Mouse (Mus musculus): ENCODE results near the gene Iqch. TPM values are rescaled to one million over a fixed set of nuclear protein-coding genes. Genes with fewer than 3 reads are reported as not detected.

Iqch gene
- polyA plus RNA-seq (2012; rRNA removed), result 0.04 and 0.06 TPM in 2 replicates

- Histone ChIP-seq H3K4me1 (ENCODE audit: control insufficient read depth, insufficient read depth, low read length) (peaks cover 8% of the 10 kb centered on the region), H3K36me3 (ENCODE audit: control insufficient read depth, insufficient read depth, low read length) (no peaks in the 10 kb centered on the region), H3K4me3 (ENCODE audit: insufficient read depth, low read depth, low read length) (peak within 1 kb of the TSS; percentile 89), H3K27me3 (replicated peaks; ENCODE audit: control insufficient read depth, insufficient read depth, low read length) (no peaks in the 10 kb centered on the region), H3K27ac (ENCODE audit: insufficient read depth, low read depth, low read length) (no peak within 1 kb of the TSS)
- TF ChIP-seq CTCF (conservative IDR thresholded peaks at IDR 0.05; ENCODE audit: insufficient read depth, insufficient read length, low read depth, low read length), result no peak
- TF ChIP-seq POLR2A (IDR thresholded peaks at IDR 0.05; ENCODE audit: low read depth, low read length), result peak; percentile 59
- DNase-seq, result peak; percentile 98
- WGBS, result 2% methylated on average over 66 of the region's 70 CpGs
Observed at GRCm38 (mm10) chr9:63602043-63602939, at the start of gene Iqch, which contains the start of gene Aagab. Iqch (minus strand) TSS chr9:63602493. Aagab (plus strand) TSS chr9:63602660.

GRCm38 (mm10) chr9:63651594-63651993 is 49.3 kb upstream of the Iqch start:
- Histone ChIP-seq H3K36me3 (ENCODE audit: control insufficient read depth, insufficient read depth, low read length) (no peaks in the 10 kb centered on the region; the same call in 1 of the 2 replicates), H3K27ac (ENCODE audit: insufficient read depth, low read depth, low read length) (no peak overlapping the region), H3K27me3 (replicated peaks; ENCODE audit: control insufficient read depth, insufficient read depth, low read length) (no peaks in the 10 kb centered on the region), H3K4me3 (ENCODE audit: insufficient read depth, low read depth, low read length) (no peak overlapping the region), H3K4me1 (ENCODE audit: control insufficient read depth, insufficient read depth, low read length) (peaks cover 4% of the 10 kb centered on the region; the same call in 1 of the 2 replicates)
- TF ChIP-seq CTCF (conservative IDR thresholded peaks at IDR 0.05; ENCODE audit: insufficient read depth, insufficient read length, low read depth, low read length) (no peak), POLR2A (IDR thresholded peaks at IDR 0.05; ENCODE audit: low read depth, low read length) (no peak)
- peak; percentile 56 for DNase-seq
- WGBS, result 68% methylated on average over 11 of the region's 11 CpGs

DNA sequence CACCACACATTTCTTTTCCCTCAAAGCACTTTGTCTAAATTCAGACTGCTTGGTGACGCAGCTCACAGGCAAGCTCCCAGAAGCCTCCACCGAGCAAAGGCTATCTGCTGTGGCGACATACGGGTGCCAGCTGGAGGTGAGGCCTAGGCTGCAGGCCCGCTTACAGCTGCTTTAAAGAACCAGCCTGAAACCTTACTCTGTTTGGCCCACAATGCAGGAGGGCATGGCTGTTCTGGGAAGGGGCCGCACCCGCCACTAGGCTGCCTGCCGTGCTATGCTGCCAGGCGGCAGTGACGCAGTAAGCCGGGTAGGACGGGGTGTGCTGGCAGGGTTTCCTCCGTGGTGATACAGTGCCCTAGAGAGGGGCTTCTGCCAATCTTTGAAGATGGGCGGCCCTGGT is 48.6 kb upstream of the Iqch start:
- no peak for TF ChIP-seq POLR2A (IDR thresholded peaks at IDR 0.05; ENCODE audit: low read depth, low read length)
- no peak for TF ChIP-seq CTCF (conservative IDR thresholded peaks at IDR 0.05; ENCODE audit: insufficient read depth, insufficient read length, low read depth, low read length)
- Histone ChIP-seq H3K36me3 (ENCODE audit: control insufficient read depth, insufficient read depth, low read length) (no peaks in the 10 kb centered on the region; the same call in 1 of the 2 replicates), H3K27ac (ENCODE audit: insufficient read depth, low read depth, low read length) (no peak overlapping the region), H3K27me3 (replicated peaks; ENCODE audit: control insufficient read depth, insufficient read depth, low read length) (no peaks in the 10 kb centered on the region), H3K4me3 (ENCODE audit: insufficient read depth, low read depth, low read length) (no peak overlapping the region), H3K4me1 (ENCODE audit: control insufficient read depth, insufficient read depth, low read length) (peaks cover 4% of the 10 kb centered on the region; the same call in 1 of the 2 replicates)
- no peak for DNase-seq
- WGBS, result 88% methylated on average over 14 of the region's 14 CpGs

DNA sequence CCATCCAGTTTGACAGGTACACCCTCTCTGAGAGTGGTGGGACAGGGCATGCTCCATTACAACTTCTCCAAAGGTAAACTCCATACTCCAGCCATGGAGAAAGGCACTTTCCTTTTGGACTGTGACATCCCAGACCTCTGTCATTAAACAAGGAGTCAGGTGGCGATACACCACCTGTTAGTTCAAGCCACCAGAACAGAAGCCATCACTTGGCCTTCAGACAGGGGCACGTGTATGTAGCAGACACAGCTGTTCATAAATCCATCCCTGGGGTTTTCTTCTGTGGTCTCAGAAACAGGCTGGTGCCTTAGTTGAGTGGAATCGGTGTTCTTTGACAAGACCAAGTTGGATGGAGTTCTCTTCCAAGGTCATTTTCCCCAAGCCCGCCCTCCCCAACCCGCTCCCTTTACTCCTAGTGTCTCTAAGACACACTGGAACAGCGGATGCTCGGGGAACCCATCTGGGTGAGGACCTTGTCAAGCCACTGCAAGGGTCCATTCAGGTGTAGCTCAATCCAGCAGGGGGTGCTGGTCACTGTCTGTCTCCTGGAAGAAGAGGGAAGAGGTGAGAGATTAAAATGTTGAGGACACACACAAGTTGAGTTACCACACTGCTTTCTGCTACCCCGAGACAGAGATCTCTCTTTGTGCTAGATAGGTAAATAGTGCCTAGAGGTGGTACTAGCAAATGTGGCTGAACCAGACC is 47.7 kb upstream of the Iqch start:
- Histone ChIP-seq H3K4me3 (ENCODE audit: insufficient read depth, low read depth, low read length) (no peak overlapping the region), H3K36me3 (ENCODE audit: control insufficient read depth, insufficient read depth, low read length) (no peaks in the 10 kb centered on the region; the same call in 1 of the 2 replicates), H3K27ac (ENCODE audit: insufficient read depth, low read depth, low read length) (no peak overlapping the region), H3K4me1 (ENCODE audit: control insufficient read depth, insufficient read depth, low read length) (peaks cover 4% of the 10 kb centered on the region; the same call in 1 of the 2 replicates), H3K27me3 (replicated peaks; ENCODE audit: control insufficient read depth, insufficient read depth, low read length) (no peaks in the 10 kb centered on the region)
- TF ChIP-seq POLR2A (IDR thresholded peaks at IDR 0.05; ENCODE audit: low read depth, low read length), result no peak
- peak; percentile 57 for TF ChIP-seq CTCF (conservative IDR thresholded peaks at IDR 0.05; ENCODE audit: insufficient read depth, insufficient read length, low read depth, low read length)
- WGBS, result 86% methylated on average over 8 of the region's 8 CpGs
- DNase-seq, result peak; percentile 44

GRCm38 (mm10) chr9:63648520-63648918 is 46.2 kb upstream of the Iqch start:
- no peak for TF ChIP-seq POLR2A (IDR thresholded peaks at IDR 0.05; ENCODE audit: low read depth, low read length)
- no peak for TF ChIP-seq CTCF (conservative IDR thresholded peaks at IDR 0.05; ENCODE audit: insufficient read depth, insufficient read length, low read depth, low read length)
- no peaks in the 10 kb centered on the region; the same call in 1 of the 2 replicates for H3K36me3 ChIP-seq (ENCODE audit: control insufficient read depth, insufficient read depth, low read length)
- no peak overlapping the region for H3K27ac ChIP-seq (ENCODE audit: insufficient read depth, low read depth, low read length)
- no peak overlapping the region for H3K4me3 ChIP-seq (ENCODE audit: insufficient read depth, low read depth, low read length)
- no peaks in the 10 kb centered on the region for H3K27me3 ChIP-seq (replicated peaks; ENCODE audit: control insufficient read depth, insufficient read depth, low read length)
- DNase-seq, result no peak
- H3K4me1 ChIP-seq (ENCODE audit: control insufficient read depth, insufficient read depth, low read length), result peaks cover 7% of the 10 kb centered on the region; the same call in 1 of the 2 replicates
- 83% methylated on average over 9 of the region's 9 CpGs for WGBS

GRCm38 (mm10) chr9:63647581-63648519 is 45.6 kb upstream of the Iqch start:
- Histone ChIP-seq H3K36me3 (ENCODE audit: control insufficient read depth, insufficient read depth, low read length) (no peaks in the 10 kb centered on the region; the same call in 1 of the 2 replicates), H3K27me3 (replicated peaks; ENCODE audit: control insufficient read depth, insufficient read depth, low read length) (no peaks in the 10 kb centered on the region), H3K27ac (ENCODE audit: insufficient read depth, low read depth, low read length) (no peak overlapping the region), H3K4me1 (ENCODE audit: control insufficient read depth, insufficient read depth, low read length) (peaks cover 8% of the 10 kb centered on the region; the same call in 1 of the 2 replicates), H3K4me3 (ENCODE audit: insufficient read depth, low read depth, low read length) (no peak overlapping the region)
- peak; percentile 79 for DNase-seq
- TF ChIP-seq POLR2A (IDR thresholded peaks at IDR 0.05; ENCODE audit: low read depth, low read length) (no peak), CTCF (conservative IDR thresholded peaks at IDR 0.05; ENCODE audit: insufficient read depth, insufficient read length, low read depth, low read length) (no peak)
- 52% methylated on average over 9 of the region's 9 CpGs for WGBS

All from kidney, adult 2 months (tissue).